Mouse (Mus musculus) testis, postnatal 10 days (tissue): ENCODE results near the gene Itgb7.
A peak's percentile ranks its signal among the peaks of the same experiment; 100 is the strongest.

Source experiments
- DNase-seq: peaks from one replicate; pipeline ENCODE4 v3.0.0; 2021; ENCODE audit warnings: low spot score

The Itgb7 gene

DNA sequence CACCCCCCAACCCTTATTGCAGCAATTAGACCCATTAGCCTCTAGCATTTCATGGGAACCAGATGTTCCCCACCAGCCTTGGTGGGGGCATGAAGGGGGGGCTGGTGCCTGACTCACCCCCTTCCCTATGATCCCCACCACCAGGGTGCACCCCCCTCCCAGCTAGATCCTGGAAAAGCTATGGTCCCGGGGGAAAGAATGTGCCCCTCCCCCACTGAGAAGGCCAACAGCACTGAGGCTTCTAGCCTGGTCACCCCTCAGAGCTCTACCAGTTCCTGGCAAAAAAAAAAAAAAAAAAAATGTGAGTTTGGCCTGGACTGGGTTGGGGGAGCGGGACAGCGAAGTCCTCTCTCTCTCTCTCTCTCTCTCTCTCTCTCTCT, 17.1 kb upstream of the Itgb7 start:
- DNase-seq = peak; percentile 62

DNA sequence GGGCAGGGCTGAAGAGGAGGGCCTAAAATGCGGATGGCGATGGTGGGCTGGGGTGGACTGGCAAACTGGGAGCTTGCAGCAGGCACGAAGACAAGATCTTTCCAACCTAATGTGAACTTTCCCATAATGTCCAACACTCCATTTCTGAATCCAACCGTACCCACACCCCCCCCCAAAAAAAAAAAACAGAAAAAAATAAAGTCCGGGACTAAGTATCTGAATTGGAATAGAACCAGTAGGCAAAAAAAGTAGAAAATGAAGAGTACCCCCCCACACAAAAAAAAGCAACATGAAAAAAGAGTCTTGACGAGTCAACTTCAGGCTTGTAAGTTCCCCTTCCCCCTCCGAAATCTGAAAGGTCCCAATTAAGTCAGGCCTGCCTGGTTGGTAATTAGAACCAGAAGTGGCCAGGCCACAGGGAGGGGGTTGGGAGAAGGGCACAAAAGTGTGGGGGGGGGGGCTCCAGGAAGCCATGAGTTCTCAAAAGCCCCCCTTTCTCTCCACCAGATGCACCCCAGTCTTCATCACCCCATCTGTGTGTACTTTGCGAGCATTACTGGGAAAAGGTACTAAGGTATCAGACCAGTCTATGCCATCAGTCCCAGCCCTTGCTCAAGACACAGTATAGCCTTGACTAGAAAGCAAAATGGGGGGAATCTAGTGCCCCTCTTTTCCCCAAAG, 16.5 kb upstream of the Itgb7 start:
- DNase-seq = no peak

DNA sequence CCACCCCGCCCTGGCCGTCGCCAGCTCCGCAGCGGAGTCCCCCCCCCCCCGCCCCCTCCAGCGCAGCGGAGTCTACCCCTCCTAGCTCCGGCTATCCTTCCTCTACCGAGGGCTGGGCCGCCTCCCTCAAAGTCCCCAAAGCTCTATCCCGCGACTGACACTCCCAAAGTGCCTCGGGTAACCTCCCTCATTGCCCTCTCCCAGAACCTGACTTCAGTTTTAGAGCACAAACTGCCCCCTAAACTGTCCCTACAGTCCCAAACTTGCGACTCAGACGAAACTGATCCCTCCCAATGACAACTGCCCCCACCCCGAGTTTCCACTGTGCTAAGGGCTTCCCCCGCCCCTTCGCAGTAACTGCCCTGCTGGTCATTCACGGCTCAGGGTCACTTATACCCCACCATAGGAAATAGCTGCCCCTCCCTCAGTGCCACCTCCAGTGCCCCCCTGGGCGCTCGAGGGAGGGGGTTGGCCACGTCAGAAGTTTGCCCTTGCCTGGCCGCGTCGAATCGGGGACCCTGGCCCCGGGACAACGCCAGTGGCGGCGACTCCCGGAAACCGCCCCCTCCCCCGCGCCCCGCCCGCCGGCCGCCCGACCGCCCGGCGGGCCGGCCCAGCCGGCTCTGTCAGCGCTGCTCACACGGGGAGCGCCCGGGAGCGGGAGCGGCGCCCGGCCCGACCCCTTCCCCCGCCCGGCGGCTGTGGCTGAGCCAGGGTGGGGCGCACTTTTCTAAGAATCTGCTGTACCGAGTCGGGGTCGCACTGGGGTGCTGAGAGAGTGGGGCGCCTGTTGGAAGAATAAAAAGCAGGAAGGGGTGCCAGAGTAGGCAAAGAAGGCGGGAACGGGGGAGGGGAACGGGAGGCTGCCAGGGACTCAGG, 15.7 kb upstream of the Itgb7 start:
- peak; percentile 79 for DNase-seq

DNA sequence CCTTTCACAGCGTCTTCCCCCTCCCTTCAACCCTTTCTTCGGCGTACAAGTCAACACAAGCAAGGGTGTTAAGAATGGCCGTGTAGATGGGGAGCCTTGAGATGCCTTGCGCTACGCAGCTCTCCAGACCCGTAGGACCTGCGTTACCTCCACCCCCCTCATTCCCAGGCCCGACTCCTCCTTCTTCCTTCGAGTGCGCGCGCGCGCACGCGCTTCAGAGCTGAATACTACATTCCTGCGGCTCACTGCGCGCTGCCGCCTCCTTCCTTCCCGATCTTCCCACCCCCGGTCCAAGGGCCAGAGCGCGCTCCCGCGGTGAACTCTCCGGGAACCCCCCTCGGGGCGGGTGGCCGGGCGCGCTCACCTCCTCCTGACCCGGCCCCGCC, 15.1 kb upstream of the Itgb7 start:
- peak; percentile 93 for DNase-seq

DNA sequence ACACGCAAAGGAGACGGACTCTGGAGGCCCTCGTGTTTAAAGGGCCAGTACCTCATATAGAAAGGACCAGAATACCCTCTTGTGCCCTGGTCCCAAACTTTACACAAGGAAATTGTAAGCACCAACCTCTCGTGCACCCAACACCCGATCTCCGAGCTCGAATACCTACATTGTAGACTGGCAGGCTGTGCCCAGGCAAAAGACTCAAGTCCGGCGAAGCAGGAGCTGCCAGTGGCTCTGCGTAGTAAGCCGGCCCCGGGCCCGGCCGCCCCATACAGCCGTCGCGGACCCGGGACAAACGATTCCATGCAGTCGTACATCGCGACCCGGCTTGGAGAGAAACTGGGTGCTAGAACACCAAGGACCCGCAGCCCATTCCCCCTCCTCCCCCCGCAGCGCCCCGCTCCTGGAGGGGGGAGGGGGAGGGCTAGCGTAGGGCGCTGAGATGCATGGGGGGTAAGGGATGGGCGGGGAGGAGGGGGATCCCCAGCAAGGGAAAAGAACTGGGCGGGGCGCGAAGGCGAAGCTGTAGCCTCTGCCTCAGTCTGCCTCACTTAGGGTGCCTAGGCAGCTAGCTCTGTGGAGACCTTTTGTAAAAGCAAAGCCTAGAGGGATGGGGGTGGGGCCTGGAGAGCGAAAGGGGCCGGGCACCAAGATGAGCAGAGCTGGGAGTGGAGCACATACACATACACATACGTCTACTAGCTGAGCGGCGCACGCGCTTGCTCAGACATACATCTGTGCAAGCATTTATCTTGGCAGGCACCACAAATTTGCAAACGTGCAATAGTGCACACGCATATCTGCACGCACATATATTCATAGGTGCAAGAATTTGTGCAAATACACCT, 14.4 kb upstream of the Itgb7 start:
- peak; percentile 79 for DNase-seq

DNA sequence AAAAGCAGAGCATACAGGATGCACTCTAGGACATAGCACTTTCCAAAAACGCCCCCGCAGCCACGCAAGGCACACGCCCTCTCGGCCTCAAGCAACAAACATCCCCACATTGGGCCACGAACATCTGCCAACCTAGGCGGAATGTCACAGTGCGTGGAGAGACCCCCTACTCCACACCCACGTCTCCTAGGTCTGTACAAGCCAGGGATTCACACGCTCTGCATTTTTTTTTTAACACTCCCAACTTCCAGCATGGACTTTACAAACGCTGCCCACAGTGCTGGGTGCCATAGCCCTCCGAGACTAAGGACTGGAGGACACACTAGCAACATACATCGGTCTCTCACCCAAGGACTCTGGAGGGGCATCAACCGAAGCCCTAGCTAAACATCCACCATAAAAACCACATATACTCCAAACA, 13.7 kb upstream of the Itgb7 start:
- DNase-seq = no peak

DNA sequence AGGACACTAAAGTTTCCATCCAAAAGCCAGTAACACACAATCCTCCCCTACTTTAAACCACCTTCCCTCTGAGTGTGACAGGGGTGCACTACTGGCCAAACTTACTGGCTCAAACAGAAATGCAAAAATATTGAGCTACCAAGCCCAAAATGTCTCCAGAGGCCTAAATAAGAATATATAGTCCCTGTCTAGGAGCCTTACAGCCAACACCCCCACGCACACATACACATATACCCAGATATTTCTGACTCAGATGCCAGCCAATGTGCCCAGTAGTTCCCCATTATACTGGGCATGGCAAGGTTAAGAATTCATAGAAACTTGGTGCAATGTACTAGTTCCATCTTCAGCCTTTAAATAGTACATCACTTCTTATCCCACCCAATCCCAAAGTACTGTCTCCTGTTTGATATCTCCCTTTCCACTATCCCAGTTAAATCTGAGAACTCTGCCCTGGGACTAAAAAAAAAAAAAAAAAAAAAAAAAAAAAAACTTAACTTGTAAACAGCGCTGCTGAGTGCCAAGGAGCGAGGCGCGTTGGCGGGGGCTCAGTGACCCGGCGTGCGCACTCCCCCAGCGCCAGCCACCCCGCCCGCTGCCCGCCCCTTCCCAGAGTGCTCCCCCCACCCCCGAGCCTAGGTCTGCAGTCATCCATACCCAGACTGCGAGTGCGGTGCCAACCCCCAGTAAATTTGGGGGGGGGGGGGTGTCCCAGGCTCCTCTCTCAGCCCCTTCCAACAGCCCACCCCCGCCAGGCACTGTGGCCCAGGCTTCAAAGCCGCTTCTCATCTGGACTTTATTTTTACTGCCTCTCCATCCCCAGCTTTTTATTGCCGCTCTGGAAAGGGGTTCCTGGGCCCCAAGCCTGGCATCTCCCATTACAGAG, 12.8 kb upstream of the Itgb7 start:
- DNase-seq = no peak

DNA sequence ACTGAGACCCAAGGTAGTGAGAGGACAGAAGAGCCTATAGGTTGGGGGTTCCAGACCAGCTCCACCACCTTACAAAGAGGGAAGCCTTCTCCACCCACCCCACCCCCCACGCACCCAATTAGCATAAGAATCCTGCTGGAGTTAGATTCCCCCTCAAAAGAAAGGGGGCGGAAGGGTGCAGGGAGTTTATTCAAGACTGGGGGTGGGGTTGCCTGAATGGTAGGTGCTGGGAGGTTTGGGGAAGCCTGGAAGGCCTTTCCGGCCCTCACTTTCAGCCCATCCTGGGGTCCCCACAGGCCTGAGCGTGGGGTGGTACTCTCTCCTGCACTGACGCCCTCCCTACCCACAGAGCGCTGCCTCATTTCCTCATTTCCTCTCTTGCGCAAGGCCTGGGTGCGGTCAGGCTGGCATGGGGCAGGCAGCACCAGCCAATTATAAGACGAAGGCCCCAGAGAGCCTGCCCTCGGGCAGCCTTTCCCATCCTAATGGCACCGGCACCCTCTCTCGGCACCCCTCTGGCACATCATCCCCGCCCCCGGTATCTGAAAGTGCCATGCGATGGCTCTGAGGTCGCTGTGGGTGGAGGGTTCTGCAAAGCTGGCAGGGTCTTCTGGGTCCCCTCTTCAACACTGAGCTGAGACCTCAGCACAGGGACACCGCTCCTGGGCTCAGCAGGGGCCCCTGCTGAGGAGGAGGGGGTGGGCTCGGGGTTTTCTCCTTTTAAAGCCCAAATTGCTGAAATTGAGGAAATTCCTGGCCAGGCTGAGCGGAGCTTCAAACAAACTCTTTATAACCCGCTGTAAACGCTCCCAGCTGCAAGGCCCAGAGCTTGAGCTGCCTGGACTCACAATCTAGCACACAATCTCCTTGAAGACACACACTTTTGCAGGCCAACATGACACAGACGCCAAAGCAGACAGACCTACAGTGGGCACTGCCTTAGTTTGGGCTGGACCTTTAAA, 11.8 kb upstream of the Itgb7 start:
- DNase-seq = no peak

DNA sequence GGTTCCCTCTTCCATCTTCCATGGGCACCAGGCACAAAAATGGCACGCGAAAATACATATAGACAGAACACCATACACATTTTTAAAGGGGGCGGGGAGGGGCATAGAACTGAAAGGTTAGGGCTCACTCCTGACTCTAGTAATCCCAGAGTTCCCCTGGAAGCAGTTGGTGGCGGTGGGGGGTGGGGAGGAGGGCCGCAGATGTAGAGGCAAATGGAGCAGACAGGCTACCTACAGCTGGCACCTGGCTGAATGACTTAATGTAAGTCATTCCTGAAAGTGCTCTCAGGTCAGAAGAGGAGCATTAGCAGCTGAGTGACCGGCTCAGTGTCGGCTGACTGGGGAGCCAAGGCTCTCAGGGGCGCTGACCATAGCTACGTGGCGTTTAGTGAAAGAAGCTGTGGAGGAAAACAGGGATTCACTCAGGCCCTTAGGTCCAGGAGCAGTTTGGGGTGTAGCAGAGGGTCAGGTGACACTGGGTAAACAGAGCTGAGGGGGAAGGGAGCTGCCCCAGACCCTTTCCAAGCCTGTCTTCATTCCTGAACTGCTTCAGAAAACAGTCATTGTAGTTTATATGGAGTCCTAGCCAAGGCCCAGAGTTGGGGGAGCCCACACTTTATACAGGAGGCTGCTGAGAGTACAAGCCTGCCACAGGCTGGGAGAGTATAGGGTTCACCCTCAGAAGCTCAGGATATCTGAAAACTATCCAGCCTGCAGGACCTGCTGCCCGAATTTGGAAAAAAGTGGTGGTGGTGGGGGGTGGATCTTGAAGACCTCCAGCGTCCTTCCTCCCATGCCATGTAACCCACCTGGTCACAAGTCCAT, 10.9 kb upstream of the Itgb7 start:
- no peak for DNase-seq

DNA sequence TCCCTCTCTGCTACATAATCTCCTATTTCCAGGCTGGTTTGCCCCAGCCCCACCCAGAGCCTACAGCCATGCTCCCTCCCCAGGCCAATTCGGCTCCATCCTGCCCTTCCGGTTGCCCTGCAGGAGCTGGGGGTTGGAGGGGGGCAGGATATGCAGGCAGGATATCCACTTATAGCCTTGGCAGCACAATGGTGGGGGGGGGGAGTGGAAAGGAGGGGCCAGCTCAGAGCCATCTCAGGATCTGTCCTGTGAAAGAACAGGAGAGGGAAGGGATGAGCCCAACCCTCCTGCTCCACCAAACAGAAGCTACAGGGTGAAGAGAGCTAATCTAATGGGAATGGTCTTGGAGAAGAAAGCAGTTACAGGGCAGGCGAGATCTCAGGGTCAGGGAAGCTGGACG, 8.9 kb upstream of the Itgb7 start:
- DNase-seq = no peak

DNA sequence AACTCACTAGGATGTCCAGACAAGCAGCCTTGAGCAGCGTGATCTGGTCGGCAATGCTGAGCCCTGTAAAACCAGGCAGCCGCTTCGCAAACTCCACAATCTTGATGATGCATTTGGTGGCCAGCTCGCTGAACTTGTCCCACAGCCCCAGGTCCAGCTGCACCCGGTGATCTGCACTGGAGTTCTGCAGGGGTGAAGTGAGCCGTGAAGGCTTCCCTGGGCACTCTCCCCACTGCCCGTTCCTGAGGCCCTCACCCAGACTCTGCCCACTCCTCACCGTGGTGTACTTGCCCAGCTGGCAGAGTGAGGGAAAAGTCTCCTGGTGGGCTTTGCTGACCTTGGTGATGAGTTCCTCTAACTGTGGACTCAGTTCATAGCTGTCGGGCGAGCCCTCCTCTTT, 8.1 kb upstream of the Itgb7 start:
- no peak for DNase-seq

DNA sequence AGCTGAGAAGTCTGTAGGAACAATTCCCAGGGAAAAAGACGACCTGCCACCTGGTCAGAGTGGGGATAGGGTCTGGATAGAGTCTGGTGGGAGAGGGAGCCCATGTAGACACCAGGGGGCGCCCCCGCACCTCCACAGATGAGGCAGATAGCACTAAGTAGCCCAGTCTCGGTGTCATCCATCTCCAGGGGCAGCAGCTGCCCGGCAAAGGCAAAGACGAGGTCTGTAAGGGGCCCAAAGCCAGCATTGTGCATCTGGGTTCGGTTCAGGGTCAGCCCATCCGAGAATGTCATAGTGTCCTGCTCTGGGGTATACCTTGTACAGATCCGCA, 7.5 kb upstream of the Itgb7 start:
- DNase-seq = peak; percentile 87

DNA sequence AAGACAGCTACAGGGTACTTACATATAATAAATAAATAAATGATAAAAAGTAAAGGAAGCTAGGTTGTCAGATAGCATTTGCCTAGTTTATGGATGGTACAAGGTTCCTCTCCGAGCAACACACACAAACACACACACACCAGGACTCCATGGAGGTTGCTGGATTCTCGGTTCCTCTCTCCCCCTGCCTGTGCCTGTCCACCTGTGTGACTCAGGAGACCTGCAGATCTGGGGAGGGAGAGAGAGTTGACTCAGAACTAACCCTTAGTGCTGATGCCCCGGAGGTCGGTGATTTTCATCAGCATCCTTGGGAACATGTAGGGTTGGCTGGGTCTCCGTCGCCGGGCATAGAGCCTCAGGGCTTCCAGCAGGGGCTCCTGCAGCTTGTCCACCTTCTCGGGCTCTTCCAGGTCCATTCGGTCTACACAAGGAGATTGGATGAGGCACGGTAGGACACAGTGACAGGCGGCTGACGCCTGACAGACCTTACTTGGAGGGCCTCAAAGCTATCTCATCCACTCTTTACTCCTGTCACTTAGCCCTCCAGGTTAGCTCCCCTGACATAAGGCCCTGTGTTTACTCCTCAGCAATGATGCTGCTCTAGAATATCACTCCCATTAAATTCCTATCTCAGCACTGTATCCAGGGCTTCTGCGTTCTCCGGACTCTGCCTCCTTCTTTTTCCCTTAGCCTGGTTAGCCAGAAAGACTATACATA, 7.0 kb upstream of the Itgb7 start:
- DNase-seq = no peak

DNA sequence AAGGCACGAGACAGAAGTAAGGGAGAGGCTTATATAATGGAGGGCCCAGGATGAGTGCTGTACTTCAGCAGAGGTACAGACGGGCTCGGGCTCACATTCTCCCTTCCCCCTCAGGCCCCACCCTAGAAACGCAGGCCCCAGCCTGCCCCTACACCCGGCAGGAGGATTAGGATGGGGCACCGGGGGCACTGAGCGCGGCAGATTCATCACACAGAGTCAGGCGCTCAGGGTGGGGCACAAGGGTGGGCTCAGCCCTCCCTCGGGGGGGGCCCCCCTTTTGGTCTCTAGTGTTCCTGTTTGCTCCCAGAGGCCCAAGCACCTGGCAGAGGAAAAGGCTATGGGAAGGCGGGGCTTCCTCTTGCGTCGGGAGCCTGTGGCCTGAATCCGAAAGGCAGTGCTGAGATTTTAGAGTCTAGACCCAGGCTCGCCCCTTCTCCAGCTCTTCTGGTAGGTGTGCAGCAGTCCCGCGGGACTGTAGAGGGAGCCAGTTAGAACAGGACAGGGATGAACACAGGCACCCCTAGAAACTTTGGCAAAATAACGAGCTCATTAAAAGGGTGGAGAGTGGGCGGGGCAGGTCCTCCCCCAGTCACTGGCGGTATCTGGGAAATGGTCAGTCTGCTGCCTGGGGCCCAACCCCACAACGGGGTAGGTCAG, 3.8 kb upstream of the Itgb7 start:
- DNase-seq = peak; percentile 48

DNA sequence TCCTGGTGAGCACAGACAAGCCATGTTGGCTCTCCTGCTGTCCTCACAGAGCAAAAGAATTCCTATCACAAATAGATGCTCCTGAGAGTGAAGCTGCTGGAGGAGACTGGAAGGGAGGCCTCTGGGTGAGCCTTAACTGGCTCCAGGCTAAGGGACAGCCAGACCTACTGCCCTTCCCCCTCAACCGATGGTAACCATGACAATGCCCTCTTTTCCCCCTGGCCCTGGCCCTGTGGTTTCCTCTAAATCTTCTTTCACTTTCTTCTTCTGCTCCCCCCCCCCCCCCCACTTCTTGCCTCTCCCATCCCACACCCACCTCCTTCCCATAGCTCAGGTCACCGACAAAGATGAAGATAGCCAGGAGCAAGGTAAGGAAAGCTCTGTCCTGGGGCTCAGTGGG, 2.2 kb upstream of the Itgb7 start:
- no peak for DNase-seq

DNA sequence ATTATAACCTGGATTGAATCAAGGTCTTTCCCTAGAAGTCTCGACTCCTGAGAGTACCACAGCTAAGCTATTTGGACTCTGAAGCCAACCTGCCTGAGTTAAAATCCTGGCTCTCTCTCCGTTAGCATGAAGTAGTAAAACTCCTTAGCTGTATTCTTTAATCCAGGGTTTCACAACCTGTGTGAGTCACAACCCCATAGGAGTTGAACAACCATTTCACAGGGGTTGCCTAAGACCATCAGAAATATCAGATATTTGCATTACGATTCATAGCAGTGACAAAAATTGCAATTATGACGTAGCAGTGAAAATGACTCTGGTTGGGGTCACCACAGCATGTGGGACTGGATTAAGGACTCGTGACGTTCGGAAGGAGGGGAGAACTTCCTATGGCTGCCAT, 1.0 kb upstream of the Itgb7 start:
- DNase-seq = no peak

DNA sequence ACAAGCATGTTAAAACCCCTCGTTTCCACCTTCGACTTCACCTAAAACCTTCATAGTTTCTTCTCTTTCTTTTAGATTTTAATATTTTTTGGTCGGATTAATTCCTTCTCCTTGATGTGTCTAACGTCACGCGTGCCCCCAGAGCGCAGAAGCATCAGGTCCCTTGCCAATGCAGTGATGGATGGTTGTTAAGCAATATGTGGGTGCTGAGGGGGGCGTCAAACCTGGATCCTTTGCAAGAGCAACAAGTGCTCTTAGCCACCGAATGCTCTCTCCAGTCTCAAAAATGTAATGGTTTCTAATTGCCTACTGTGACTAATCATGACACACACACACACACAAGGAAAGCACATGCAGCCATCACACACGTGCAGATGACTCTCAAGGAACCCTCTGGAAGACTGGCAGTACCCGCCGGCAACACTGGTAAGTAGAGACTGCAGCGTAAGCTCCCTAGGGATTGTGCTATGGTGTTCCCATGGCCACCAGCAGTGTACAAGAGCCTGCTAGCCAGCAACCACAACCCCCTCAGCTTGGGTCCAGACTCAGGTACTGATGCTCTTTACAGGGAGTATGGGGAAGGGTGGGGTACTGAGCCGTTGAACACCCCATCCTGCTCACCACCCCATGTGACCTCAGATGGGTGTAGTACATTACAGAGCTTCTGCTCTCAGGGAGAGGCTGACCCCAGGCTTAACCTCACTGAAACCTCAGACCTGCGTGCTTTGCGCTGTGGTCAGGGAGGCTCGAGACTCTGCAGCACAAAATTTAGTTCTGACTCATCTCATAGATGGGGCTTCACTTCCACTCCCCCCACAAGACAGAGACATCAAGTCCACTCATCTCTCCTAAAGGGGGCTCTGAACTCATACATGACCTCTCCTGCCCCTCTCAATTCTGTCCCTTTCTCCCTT, 1.1 kb downstream of the Itgb7 start:
- DNase-seq = no peak
